Mouse (Mus musculus): ENCODE data around the gene Ldhal6b. TPM values are rescaled to one million over a fixed set of nuclear protein-coding genes. Genes with fewer than 3 reads are reported as not detected.

Gene Ldhal6b
- total and polyA plus RNA-seq, 3 experiments, result 0.31 TPM; not detected in 2

DNA sequence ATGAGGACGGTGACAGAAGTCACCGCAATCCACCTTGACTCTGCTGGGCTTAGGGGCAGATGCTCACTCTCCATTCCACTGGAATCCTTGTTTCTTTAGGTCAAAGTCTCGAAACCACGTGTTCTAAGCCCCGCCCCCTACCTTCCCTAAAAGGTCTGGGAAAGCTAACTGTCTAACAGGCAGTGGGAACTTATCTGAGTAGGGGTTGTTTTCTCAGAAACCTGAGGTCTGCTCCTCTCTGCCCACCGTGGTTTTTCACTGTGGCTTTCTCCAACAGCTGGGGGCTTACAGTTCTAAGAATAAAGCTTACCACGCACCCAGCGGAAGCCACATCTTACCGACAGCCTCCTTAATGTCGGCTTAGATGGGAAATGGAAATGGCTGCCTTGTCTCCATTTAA is 12.0 kb downstream of the Ldhal6b start (continued):
- TF ChIP-seq USF2 (IDR thresholded peaks at IDR 0.05; ENCODE audit: borderline replicate concordance in 1 of 2, insufficient read depth in 1 of 2, low read depth in 1 of 2, low read length in 2 of 2) (peak in 1 of 2 experiments; percentile 54; a peak in 1 of 4 replicates), MXI1 (IDR thresholded peaks at IDR 0.05; ENCODE audit: low read depth, low read length) (peak; percentile 83), SMC3 (IDR thresholded peaks at IDR 0.05; ENCODE audit: low read depth, low read length) (no peak), TBP (IDR thresholded peaks at IDR 0.05; ENCODE audit: low read depth, low read length) (no peak), MYC (IDR thresholded peaks at IDR 0.05; ENCODE audit: low read depth, low read length) (peak; percentile 62; the same call in 1 of the 2 replicates), RAD21 (IDR thresholded peaks at IDR 0.05; ENCODE audit: low read depth, low read length) (no peak), ELF1 (IDR thresholded peaks at IDR 0.05; ENCODE audit: low read depth, low read length) (no peak; the same call in 1 of the 2 replicates), GATA1 (IDR thresholded peaks at IDR 0.05; ENCODE audit: low read depth, low read length) (no peak), TCF12 (IDR thresholded peaks at IDR 0.05; ENCODE audit: low read depth, low read length) (peak; percentile 27; the same call in 1 of the 2 replicates), MAFK (IDR thresholded peaks at IDR 0.05; ENCODE audit: borderline replicate concordance, low read depth, low read length) (0 out of 2 replicates have a peak, but pooled peaks have one; percentile 20), ZNF384 (IDR thresholded peaks at IDR 0.05; ENCODE audit: low read depth, low read length) (no peak)

- H3K4me1 ChIP-seq (ENCODE audit: control insufficient read depth in 1 of 2, insufficient read depth in 2 of 2, low read length in 2 of 2), result peaks cover 4 to 23% of the 10 kb centered on the region in 2 experiments; a peak in 3 of 4 replicates
- H3K27me3 ChIP-seq (ENCODE audit: control insufficient read depth in 1 of 2, insufficient read depth in 2 of 2, low read length in 2 of 2), result no peaks in the 10 kb centered on the region
Observed at GRCm38 (mm10) chr17:5403885-5404284, 14.7 kb downstream of the Ldhal6b start.

More at GRCm38 (mm10) chr17:5403885-5404284, 14.7 kb downstream of the Ldhal6b start:
- peak; percentile 91 for DNase-seq (ENCODE audit: low read depth, low spot score)
- Histone ChIP-seq H3K36me3 (ENCODE audit: control insufficient read depth in 1 of 2, insufficient read depth in 2 of 2, low read length in 2 of 2) (peaks cover 0 to 17% of the 10 kb centered on the region in 2 experiments; a peak in 2 of 4 replicates), H3K27ac (ENCODE audit: control insufficient read depth, low read depth, low read length) (peak overlapping the region; percentile 66), H3K9ac (ENCODE audit: control insufficient read depth, low read depth, low read length, poor library complexity, severe bottlenecking) (peak overlapping the region; percentile 65), H3K79me2 (ENCODE audit: control insufficient read depth, insufficient read depth, low read length, poor library complexity) (peaks cover 17% of the 10 kb centered on the region), H3K9me3 (replicated peaks; ENCODE audit: insufficient read depth, low read length) (no peaks in the 10 kb centered on the region), H3K4me3 (ENCODE audit: control insufficient read depth in 1 of 2, insufficient read depth in 1 of 2, low read depth in 2 of 2, low read length in 2 of 2) (peak overlapping the region; percentile 63 to 67)
- TF ChIP-seq POLR2A (IDR thresholded peaks at IDR 0.05; ENCODE audit: control insufficient read depth in 1 of 2, insufficient read depth in 1 of 2, low read depth in 1 of 2, low read length in 2 of 2, poor library complexity in 1 of 2) (peak; percentile 61 to 99; a peak in 3 of 4 replicates), USF1 (IDR thresholded peaks at IDR 0.05; ENCODE audit: low read depth, low read length) (no peak; the same call in 1 of the 2 replicates), HCFC1 (IDR thresholded peaks at IDR 0.05; ENCODE audit: low read depth, low read length) (peak; percentile 71), GABPA (IDR thresholded peaks at IDR 0.05; ENCODE audit: low read depth, low read length) (no peak), CHD1 (IDR thresholded peaks at IDR 0.05; ENCODE audit: low read depth, low read length) (no peak), NELFE (IDR thresholded peaks at IDR 0.05; ENCODE audit: low read depth, low read length) (peak; percentile 94), MAFK (IDR thresholded peaks at IDR 0.05; ENCODE audit: borderline replicate concordance, low read depth, low read length) (no peak), ZMIZ1 (IDR thresholded peaks at IDR 0.05; ENCODE audit: low read depth, low read length) (peak; percentile 98), MYB (IDR thresholded peaks at IDR 0.05; ENCODE audit: low read depth, low read length) (no peak), TAL1 (IDR thresholded peaks at IDR 0.05; ENCODE audit: low read length) (no peak), USF2 (IDR thresholded peaks at IDR 0.05; ENCODE audit: borderline replicate concordance in 1 of 2, insufficient read depth in 1 of 2, low read depth in 1 of 2, low read length in 2 of 2) (no peak), KAT2A (conservative IDR thresholded peaks at IDR 0.05; ENCODE audit: low read depth, low read length) (no peak; the same call in 1 of the 2 replicates), MAX (IDR thresholded peaks at IDR 0.05; ENCODE audit: low read length) (peak; percentile 47; the same call in 1 of the 2 replicates), POLR2AphosphoS2 (IDR thresholded peaks at IDR 0.05; ENCODE audit: low read length) (peak; percentile 81), ZC3H11A (IDR thresholded peaks at IDR 0.05; ENCODE audit: low read depth, low read length) (0 out of 2 replicates have a peak, but pooled peaks have one; percentile 10), SIN3A (IDR thresholded peaks at IDR 0.05; ENCODE audit: low read length) (peak; percentile 72; the same call in 1 of the 2 replicates), GATA1 (IDR thresholded peaks at IDR 0.05; ENCODE audit: low read depth, low read length) (peak; percentile 41; the same call in 1 of the 2 replicates), MXI1 (IDR thresholded peaks at IDR 0.05; ENCODE audit: low read depth, low read length) (peak; percentile 22; the same call in 1 of the 2 replicates), MYC (IDR thresholded peaks at IDR 0.05; ENCODE audit: low read depth, low read length) (peak; percentile 43; the same call in 1 of the 2 replicates), ETS1 (IDR thresholded peaks at IDR 0.05; ENCODE audit: low read depth, low read length) (peak; percentile 63), RCOR1 (IDR thresholded peaks at IDR 0.05; ENCODE audit: low read depth, low read length) (peak; percentile 70), EP300 (IDR thresholded peaks at IDR 0.05; ENCODE audit: low read depth in 1 of 2, low read length in 2 of 2) (peak; percentile 17 to 28; a peak in 1 of 4 replicates), TCF12 (IDR thresholded peaks at IDR 0.05; ENCODE audit: low read depth, low read length) (peak; percentile 58), CHD2 (IDR thresholded peaks at IDR 0.05; ENCODE audit: low read length) (no peak), RAD21 (IDR thresholded peaks at IDR 0.05; ENCODE audit: low read depth, low read length) (no peak), TBP (IDR thresholded peaks at IDR 0.05; ENCODE audit: low read depth, low read length) (peak; percentile 98)

All from MEL (cell line).